Mouse (Mus musculus): ENCODE data around the gene Itgb4. TPM values are rescaled to one million over a fixed set of nuclear protein-coding genes. Genes with fewer than 3 reads are reported as not detected.

The Itgb4 gene
- polyA plus RNA-seq, 1 experiment from 2014 or later: 0.67 TPM

DNA sequence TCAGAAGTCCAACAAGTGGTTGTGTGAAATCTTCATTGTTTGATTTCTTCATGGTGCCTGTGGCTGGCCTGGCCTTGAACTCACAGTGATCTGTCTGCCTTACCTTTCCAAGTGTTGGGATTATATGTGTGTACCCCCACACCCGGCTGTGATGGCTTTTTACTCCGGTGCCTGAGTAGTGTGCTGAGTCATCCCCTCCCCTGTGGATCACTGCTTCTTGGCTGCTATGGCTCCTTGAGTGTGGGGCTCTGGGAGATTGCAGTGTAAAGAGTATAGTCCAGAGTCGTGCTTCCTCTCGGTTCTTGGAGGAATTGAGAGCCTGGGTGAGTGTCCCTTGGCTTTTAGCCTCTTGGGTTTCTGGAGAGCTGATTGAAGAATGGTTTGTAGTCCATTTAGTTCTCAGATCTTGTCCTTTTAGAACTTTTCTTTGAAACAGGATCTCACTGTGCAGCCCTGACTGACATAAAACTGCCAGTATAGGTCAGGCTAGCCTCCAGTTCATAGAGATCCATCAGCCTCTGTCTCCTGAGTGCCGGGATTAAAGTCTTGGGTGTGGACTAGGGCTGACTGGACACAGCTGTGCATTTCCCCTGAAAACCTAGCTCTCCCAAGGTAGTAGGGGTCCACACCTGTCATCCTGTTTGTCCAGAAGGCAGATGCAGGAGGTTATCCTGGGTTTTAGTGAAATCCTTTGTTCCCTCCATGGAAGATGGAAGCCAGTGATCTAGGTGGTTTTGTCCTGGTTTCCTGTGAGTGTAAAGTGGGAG is 68.0 kb downstream of the Itgb4 start:
- Histone ChIP-seq H3K36me3 (ENCODE audit: control insufficient read depth, insufficient read depth) (peaks cover 6% of the 10 kb centered on the region), H3K4me3 (replicated peaks; ENCODE audit: low read length) (no peak overlapping the region), H3K4me1 (replicated peaks; ENCODE audit: control insufficient read depth, insufficient read depth, low read length) (no peaks in the 10 kb centered on the region), H3K27ac (ENCODE audit: low read length) (no peak overlapping the region), H3K9me3 (ENCODE audit: control insufficient read depth, low read length) (peaks cover 2% of the 10 kb centered on the region; the same call in 1 of the 2 replicates), H3K27me3 (replicated peaks; ENCODE audit: control insufficient read depth, insufficient read depth, low read length) (no peaks in the 10 kb centered on the region), H3K4me2 (ENCODE audit: low read length) (no peak overlapping the region), H3K9ac (replicated peaks; ENCODE audit: low read depth, low read length) (no peak overlapping the region)
- ATAC-seq: no peak
- WGBS: 93% methylated on average over 5 of the region's 5 CpGs

DNA sequence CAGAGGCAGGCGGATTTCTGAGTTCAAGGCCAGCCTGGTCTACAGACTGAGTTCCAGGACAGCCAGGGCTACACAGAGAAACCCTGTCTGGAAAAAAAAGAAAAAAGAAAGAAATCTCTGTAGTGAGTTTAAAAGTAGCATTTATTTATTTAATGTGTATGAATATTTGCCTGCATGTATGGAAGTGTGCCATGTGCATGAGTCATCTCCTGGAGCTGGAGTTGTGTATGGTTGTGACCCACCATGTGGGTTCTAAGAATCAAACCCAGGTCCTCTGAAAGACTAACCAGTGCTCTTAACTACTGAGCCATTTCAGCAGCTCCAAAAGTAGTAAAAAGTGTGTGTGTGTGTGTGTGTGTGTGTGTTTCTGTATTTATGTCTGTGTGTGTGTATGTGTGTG is 68.8 kb downstream of the Itgb4 start:
- no peak overlapping the region for H3K27ac ChIP-seq (ENCODE audit: low read length)
- H3K4me1 ChIP-seq (replicated peaks; ENCODE audit: control insufficient read depth, insufficient read depth, low read length): no peaks in the 10 kb centered on the region
- H3K27me3 ChIP-seq (replicated peaks; ENCODE audit: control insufficient read depth, insufficient read depth, low read length): no peaks in the 10 kb centered on the region
- no peak overlapping the region for H3K4me3 ChIP-seq (replicated peaks; ENCODE audit: low read length)
- peaks cover 12% of the 10 kb centered on the region for H3K36me3 ChIP-seq (ENCODE audit: control insufficient read depth, insufficient read depth)
- H3K9me3 ChIP-seq (ENCODE audit: control insufficient read depth, low read length): peaks cover 2% of the 10 kb centered on the region; the same call in 1 of the 2 replicates
- WGBS: 93% methylated on average over 1 of the region's 1 CpGs
- no peak overlapping the region for H3K4me2 ChIP-seq (ENCODE audit: low read length)
- ATAC-seq: no peak
- H3K9ac ChIP-seq (replicated peaks; ENCODE audit: low read depth, low read length): no peak overlapping the region

DNA sequence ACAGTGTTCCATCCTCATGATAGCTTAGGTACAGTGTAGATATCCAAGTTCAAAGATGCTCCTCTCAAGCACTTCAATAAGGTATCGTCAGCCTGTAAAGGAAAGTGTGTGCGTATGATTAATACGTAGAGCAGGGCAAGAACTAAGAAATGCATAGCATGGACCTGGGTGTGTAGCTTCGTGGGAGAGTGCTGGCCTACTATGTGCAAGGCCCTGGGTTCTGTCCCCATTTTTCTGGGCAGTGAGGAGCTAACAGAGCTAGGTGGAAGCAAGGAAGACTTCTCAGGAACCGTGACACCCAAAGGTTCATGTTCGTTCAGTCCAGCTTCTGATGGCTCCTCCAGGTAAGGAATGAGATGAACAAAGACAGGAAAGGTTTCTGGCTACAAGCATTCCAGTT is 70.7 kb downstream of the Itgb4 start:
- Histone ChIP-seq H3K4me2 (ENCODE audit: low read length) (no peak overlapping the region), H3K27me3 (replicated peaks; ENCODE audit: control insufficient read depth, insufficient read depth, low read length) (no peaks in the 10 kb centered on the region), H3K9me3 (ENCODE audit: control insufficient read depth, low read length) (peaks cover 2% of the 10 kb centered on the region; the same call in 1 of the 2 replicates), H3K9ac (replicated peaks; ENCODE audit: low read depth, low read length) (no peak overlapping the region), H3K36me3 (ENCODE audit: control insufficient read depth, insufficient read depth) (peaks cover 22% of the 10 kb centered on the region), H3K4me1 (replicated peaks; ENCODE audit: control insufficient read depth, insufficient read depth, low read length) (no peaks in the 10 kb centered on the region), H3K4me3 (replicated peaks; ENCODE audit: low read length) (no peak overlapping the region), H3K27ac (ENCODE audit: low read length) (no peak overlapping the region)
- 99% methylated on average over 6 of the region's 6 CpGs for WGBS
- ATAC-seq: no peak

DNA sequence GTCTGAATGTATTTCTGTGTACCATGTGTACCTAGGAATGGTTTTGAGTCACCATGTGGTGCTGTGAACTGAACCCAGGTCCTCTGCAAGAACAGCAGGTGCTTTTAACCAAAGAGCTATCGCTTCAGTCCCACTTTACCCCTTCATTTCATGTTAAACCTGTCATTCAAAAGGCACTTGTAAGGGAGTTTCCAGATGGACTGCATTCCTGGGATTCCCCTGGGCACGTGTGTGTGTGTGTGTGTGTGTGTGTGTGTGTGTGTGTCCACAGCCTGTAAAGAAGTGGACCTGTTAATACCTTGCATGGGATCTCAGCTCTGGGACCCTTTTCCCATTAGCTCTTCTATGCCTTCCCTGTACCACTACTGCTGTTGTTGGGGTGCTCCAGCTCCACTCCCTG is 75.1 kb downstream of the Itgb4 start:
- Histone ChIP-seq H3K4me1 (replicated peaks; ENCODE audit: control insufficient read depth, insufficient read depth, low read length) (no peaks in the 10 kb centered on the region), H3K9ac (replicated peaks; ENCODE audit: low read depth, low read length) (no peak overlapping the region), H3K9me3 (ENCODE audit: control insufficient read depth, low read length) (no peaks in the 10 kb centered on the region), H3K27me3 (replicated peaks; ENCODE audit: control insufficient read depth, insufficient read depth, low read length) (no peaks in the 10 kb centered on the region), H3K27ac (ENCODE audit: low read length) (no peak overlapping the region), H3K36me3 (ENCODE audit: control insufficient read depth, insufficient read depth) (peaks cover 28% of the 10 kb centered on the region), H3K4me3 (replicated peaks; ENCODE audit: low read length) (no peak overlapping the region), H3K4me2 (ENCODE audit: low read length) (no peak overlapping the region)
- no peak for ATAC-seq
- WGBS: 68% methylated on average over 2 of the region's 2 CpGs

DNA sequence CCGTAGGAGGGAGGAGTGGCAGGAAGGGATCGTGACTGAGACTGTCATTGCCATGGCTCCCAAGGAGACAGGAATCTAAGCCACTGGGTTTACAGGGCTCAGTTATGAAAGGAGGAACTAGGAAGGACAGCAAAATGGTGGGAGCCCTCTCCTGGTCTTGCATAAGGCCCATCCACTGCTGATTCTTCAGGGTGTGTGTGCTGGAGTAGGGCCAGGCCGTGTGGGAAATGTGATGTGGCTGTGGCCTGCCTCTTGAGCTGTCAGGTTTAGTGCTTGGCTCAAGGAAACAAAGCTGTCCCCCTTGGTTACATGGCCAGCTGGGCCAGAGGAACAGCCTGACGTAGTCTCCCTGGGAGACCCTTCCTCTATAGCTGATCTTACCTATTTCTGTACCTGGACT is 75.7 kb downstream of the Itgb4 start:
- H3K9me3 ChIP-seq (ENCODE audit: control insufficient read depth, low read length): no peaks in the 10 kb centered on the region
- WGBS: 83% methylated on average over 4 of the region's 4 CpGs
- no peak overlapping the region for H3K4me2 ChIP-seq (ENCODE audit: low read length)
- no peaks in the 10 kb centered on the region for H3K4me1 ChIP-seq (replicated peaks; ENCODE audit: control insufficient read depth, insufficient read depth, low read length)
- no peaks in the 10 kb centered on the region for H3K27me3 ChIP-seq (replicated peaks; ENCODE audit: control insufficient read depth, insufficient read depth, low read length)
- no peak overlapping the region for H3K9ac ChIP-seq (replicated peaks; ENCODE audit: low read depth, low read length)
- no peak for ATAC-seq
- no peak overlapping the region for H3K27ac ChIP-seq (ENCODE audit: low read length)
- H3K4me3 ChIP-seq (replicated peaks; ENCODE audit: low read length): no peak overlapping the region
- H3K36me3 ChIP-seq (ENCODE audit: control insufficient read depth, insufficient read depth): peaks cover 34% of the 10 kb centered on the region

DNA sequence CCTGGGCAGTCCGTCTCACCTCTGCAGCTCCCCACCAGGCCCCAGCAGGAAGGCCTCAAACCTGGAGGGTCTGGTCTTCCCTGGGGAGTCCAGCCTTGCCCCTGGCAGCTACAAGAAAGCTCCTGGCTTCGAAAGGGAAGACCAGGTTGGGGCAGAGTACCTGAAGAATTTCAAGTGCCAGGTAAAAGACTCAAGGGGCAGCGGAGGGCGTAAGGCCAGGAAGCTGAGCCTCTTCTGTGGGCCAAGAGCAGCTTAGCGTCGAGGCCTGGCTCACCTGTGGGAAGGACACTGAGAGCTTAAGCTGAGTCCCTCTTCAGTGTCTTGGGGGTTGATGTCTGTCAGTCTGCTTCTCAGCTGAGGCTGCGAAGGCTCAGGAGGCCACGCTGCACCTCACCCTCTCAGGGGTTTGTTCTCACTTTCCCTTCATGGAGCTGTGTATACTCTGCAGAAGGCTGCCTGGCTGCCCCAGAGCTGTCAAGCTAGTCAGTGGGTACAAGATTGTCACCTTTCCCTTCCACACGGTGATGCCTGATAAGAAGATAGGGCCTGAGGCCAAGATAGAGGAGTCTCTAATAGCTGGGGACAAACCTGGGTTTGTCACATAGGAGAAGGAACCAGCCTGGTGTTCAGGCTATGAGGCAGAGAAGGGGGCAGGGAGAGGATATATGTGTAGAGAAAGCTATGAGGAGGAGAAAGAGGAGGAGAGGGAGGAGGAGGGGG is 79.2 kb downstream of the Itgb4 start:
- no peaks in the 10 kb centered on the region for H3K9me3 ChIP-seq (ENCODE audit: control insufficient read depth, low read length)
- H3K36me3 ChIP-seq (ENCODE audit: control insufficient read depth, insufficient read depth): peaks cover 42% of the 10 kb centered on the region
- WGBS: 97% methylated on average over 9 of the region's 9 CpGs
- H3K4me2 ChIP-seq (ENCODE audit: low read length): no peak overlapping the region
- H3K27me3 ChIP-seq (replicated peaks; ENCODE audit: control insufficient read depth, insufficient read depth, low read length): no peaks in the 10 kb centered on the region
- ATAC-seq: no peak
- no peak overlapping the region for H3K27ac ChIP-seq (ENCODE audit: low read length)
- H3K9ac ChIP-seq (replicated peaks; ENCODE audit: low read depth, low read length): no peak overlapping the region
- no peaks in the 10 kb centered on the region for H3K4me1 ChIP-seq (replicated peaks; ENCODE audit: control insufficient read depth, insufficient read depth, low read length)
- no peak overlapping the region for H3K4me3 ChIP-seq (replicated peaks; ENCODE audit: low read length)

DNA sequence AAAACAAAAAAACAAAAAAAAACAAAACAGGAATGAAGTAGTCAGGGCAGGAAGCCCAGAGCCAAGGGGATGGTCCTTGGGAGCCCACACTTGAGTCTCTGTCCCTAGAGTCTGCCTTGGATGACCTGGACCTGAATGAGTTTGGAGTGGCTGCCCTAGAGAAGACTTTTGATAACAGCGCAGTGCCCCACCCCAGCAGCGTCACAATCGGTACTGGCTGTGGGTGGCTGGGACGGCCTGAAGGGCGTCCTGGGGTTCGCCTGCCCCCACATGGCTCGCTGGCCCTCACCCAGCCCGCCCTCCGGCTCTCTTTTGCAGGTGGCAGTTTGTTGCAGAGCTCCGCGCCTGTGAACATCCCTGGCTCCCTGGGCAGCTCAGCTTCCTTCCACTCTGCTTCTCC is 81.4 kb downstream of the Itgb4 start:
- Histone ChIP-seq H3K27me3 (replicated peaks; ENCODE audit: control insufficient read depth, insufficient read depth, low read length) (no peaks in the 10 kb centered on the region), H3K4me1 (replicated peaks; ENCODE audit: control insufficient read depth, insufficient read depth, low read length) (no peaks in the 10 kb centered on the region), H3K36me3 (ENCODE audit: control insufficient read depth, insufficient read depth) (peaks cover 38% of the 10 kb centered on the region), H3K4me3 (replicated peaks; ENCODE audit: low read length) (no peak overlapping the region), H3K9me3 (ENCODE audit: control insufficient read depth, low read length) (no peaks in the 10 kb centered on the region), H3K9ac (replicated peaks; ENCODE audit: low read depth, low read length) (no peak overlapping the region), H3K27ac (ENCODE audit: low read length) (no peak overlapping the region), H3K4me2 (ENCODE audit: low read length) (no peak overlapping the region)
- WGBS: 94% methylated on average over 11 of the region's 11 CpGs
- ATAC-seq: no peak

DNA sequence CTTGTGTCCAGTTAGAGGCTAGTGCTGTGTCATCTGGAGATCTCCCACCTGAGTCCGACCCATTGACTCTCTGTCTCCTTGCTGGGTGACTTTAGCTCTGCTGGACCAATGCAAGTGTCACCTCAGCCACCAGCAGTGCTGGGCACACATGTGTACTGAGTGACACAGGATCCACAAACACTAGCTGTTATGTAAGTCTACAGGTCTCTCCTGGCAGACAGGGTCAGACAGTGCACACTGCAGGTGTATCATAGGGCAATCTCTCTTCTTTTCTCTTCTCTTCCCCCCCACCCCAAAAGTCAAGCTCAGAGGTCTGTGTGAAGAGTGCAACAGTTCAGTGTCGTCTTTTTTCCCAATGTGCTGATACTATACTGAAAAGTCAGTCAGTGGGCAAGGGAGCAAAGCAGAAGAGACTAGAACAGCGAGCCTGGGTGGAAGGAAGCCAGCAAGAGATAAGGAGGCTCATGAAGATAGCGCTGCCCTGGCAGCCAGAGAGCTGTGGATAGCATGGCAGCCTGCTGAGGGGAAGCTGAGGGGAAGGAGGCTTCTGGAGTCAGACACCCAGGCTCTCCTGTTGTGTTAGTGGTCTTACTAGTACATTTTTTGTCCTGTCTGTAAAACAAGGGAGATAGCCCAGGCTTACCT is 82.8 kb downstream of the Itgb4 start:
- no peak overlapping the region for H3K4me2 ChIP-seq (ENCODE audit: low read length)
- peaks cover 38% of the 10 kb centered on the region for H3K36me3 ChIP-seq (ENCODE audit: control insufficient read depth, insufficient read depth)
- 88% methylated on average over 4 of the region's 4 CpGs for WGBS
- no peaks in the 10 kb centered on the region for H3K4me1 ChIP-seq (replicated peaks; ENCODE audit: control insufficient read depth, insufficient read depth, low read length)
- H3K27me3 ChIP-seq (replicated peaks; ENCODE audit: control insufficient read depth, insufficient read depth, low read length): no peaks in the 10 kb centered on the region
- H3K9me3 ChIP-seq (ENCODE audit: control insufficient read depth, low read length): no peaks in the 10 kb centered on the region
- ATAC-seq: no peak
- H3K9ac ChIP-seq (replicated peaks; ENCODE audit: low read depth, low read length): no peak overlapping the region
- H3K27ac ChIP-seq (ENCODE audit: low read length): no peak overlapping the region
- no peak overlapping the region for H3K4me3 ChIP-seq (replicated peaks; ENCODE audit: low read length)

Measured in forebrain, embryonic 16.5 days (tissue).